Mouse (Mus musculus): ENCODE measurements around the gene Olfr201. TPM values are rescaled to one million over a fixed set of nuclear protein-coding genes. Genes with fewer than 3 reads are reported as not detected.
"Not testable (repeated sequence)": the region's sequence is repeated elsewhere in the genome, so short reads cannot be mapped to it uniquely, and the experiment has no call there.

Gene Olfr201
- polyA plus RNA-seq (2014; fragmentation: Nextera tagmentation; extraction: Ambion mirVana): not detected in 2 replicates

GRCm38 (mm10) chr16:59272532-59272931, at the start of gene Olfr201:
Olfr201 (minus strand) TSS chr16:59272632.
- ATAC-seq (ENCODE audit: low FRiP score, low TSS enrichment); H3K9ac ChIP-seq (replicated peaks; ENCODE audit: low read length); H3K4me1 ChIP-seq (ENCODE audit: control insufficient read depth, insufficient read depth, low read length); H3K9me3 ChIP-seq (ENCODE audit: control insufficient read depth, low read length); DNase-seq; H3K4me2 ChIP-seq (ENCODE audit: low read length); H3K27ac ChIP-seq (replicated peaks; ENCODE audit: low read depth, low read length); H3K36me3 ChIP-seq (ENCODE audit: control insufficient read depth, insufficient read depth, low read length); H3K27me3 ChIP-seq (ENCODE audit: control insufficient read depth, insufficient read depth, low read length); H3K4me3 ChIP-seq (replicated peaks; ENCODE audit: low read depth, low read length): not testable (repeated sequence)
- WGBS: 87% methylated on average over 4 of the region's 4 CpGs

DNA sequence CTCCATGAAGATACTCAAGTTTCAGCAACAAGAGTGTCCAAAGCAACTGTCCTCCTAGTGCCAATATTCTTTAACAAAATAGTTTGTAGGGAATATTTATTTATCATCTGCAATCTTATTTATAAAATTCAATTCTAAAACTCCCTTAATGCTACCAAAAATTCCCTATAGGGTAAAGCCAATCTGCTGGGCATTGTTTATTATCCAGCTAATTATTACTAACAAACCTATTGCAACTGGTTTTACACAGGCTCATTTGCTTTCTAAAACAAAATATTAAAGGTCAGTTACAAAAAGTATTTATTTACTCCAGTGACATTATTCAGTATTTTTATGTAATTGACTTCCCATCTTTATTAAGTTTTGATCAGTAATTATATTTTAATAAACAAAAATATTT, 45.7 kb upstream of the Olfr201 start, which contains the start of gene Olfr204:
Gene Olfr204 (minus strand): TSS at position 101 of the 400 bp plus-strand sequence.
- no peaks in the 10 kb centered on the region for H3K36me3 ChIP-seq (ENCODE audit: control insufficient read depth, insufficient read depth, low read length)
- ATAC-seq (ENCODE audit: low FRiP score, low TSS enrichment): no peak
- no peaks in the 10 kb centered on the region for H3K9me3 ChIP-seq (ENCODE audit: control insufficient read depth, low read length)
- no peak within 1 kb of the TSS for H3K27ac ChIP-seq (replicated peaks; ENCODE audit: low read depth, low read length)
- H3K9ac ChIP-seq (replicated peaks; ENCODE audit: low read length): no peak within 1 kb of the TSS
- H3K4me1 ChIP-seq (ENCODE audit: control insufficient read depth, insufficient read depth, low read length): no peaks in the 10 kb centered on the region
- no peak within 1 kb of the TSS for H3K4me2 ChIP-seq (ENCODE audit: low read length)
- H3K4me3 ChIP-seq (replicated peaks; ENCODE audit: low read depth, low read length): no peak within 1 kb of the TSS
- no peak for DNase-seq
- H3K27me3 ChIP-seq (ENCODE audit: control insufficient read depth, insufficient read depth, low read length): no peaks in the 10 kb centered on the region

DNA sequence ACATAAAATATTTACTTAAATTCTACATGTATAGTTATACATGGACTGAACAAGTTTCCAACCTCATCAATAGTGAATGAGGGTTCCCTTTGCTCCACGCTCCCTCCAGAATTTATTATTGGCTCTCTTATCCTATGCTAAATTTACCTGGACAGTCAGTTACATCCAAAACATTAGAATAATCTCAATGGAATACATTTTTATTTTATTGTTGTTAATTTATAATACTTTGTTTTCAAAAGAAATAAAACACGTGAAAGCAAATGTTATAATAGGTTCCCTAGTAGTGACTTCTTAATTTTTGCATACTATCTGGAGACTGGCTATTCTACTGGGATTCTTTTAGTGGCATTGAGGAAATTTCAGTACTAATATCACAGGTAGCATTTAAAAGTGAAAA, 26.1 kb upstream of the Olfr201 start, which contains the start of gene Olfr203:
Gene Olfr203 (plus strand): TSS at position 301 of the 400 bp plus-strand sequence.
- H3K9me3 ChIP-seq (ENCODE audit: control insufficient read depth, low read length): no peaks in the 10 kb centered on the region
- H3K27ac ChIP-seq (replicated peaks; ENCODE audit: low read depth, low read length): no peak within 1 kb of the TSS
- no peak within 1 kb of the TSS for H3K4me3 ChIP-seq (replicated peaks; ENCODE audit: low read depth, low read length)
- no peaks in the 10 kb centered on the region for H3K4me1 ChIP-seq (ENCODE audit: control insufficient read depth, insufficient read depth, low read length)
- no peak within 1 kb of the TSS for H3K4me2 ChIP-seq (ENCODE audit: low read length)
- WGBS: 88% methylated on average over 2 of the region's 2 CpGs
- H3K27me3 ChIP-seq (ENCODE audit: control insufficient read depth, insufficient read depth, low read length): no peaks in the 10 kb centered on the region
- DNase-seq (no peak), ATAC-seq (ENCODE audit: low FRiP score, low TSS enrichment) (no peak)
- no peaks in the 10 kb centered on the region for H3K36me3 ChIP-seq (ENCODE audit: control insufficient read depth, insufficient read depth, low read length)
- no peak within 1 kb of the TSS for H3K9ac ChIP-seq (replicated peaks; ENCODE audit: low read length)

- not testable (repeated sequence) for H3K9me3 ChIP-seq (ENCODE audit: control insufficient read depth, low read length); ATAC-seq (ENCODE audit: low FRiP score, low TSS enrichment); H3K36me3 ChIP-seq (ENCODE audit: control insufficient read depth, insufficient read depth, low read length); H3K9ac ChIP-seq (replicated peaks; ENCODE audit: low read length); H3K27ac ChIP-seq (replicated peaks; ENCODE audit: low read depth, low read length); H3K27me3 ChIP-seq (ENCODE audit: control insufficient read depth, insufficient read depth, low read length); H3K4me3 ChIP-seq (replicated peaks; ENCODE audit: low read depth, low read length); H3K4me2 ChIP-seq (ENCODE audit: low read length); H3K4me1 ChIP-seq (ENCODE audit: control insufficient read depth, insufficient read depth, low read length); DNase-seq
- 89% methylated on average over 9 of the region's 9 CpGs for WGBS
These were observed 15.1 kb upstream of the Olfr201 start for GRCm38 (mm10) chr16:59287576-59287975.

GRCm38 (mm10) chr16:59286693-59287092, 14.3 kb upstream of the Olfr201 start, which contains the start of gene Olfr202:
Olfr202 (minus strand) TSS chr16:59286793.
- DNase-seq: no peak
- Histone ChIP-seq H3K4me3 (replicated peaks; ENCODE audit: low read depth, low read length) (no peak within 1 kb of the TSS), H3K9ac (replicated peaks; ENCODE audit: low read length) (no peak within 1 kb of the TSS), H3K27ac (replicated peaks; ENCODE audit: low read depth, low read length) (no peak within 1 kb of the TSS), H3K36me3 (ENCODE audit: control insufficient read depth, insufficient read depth, low read length) (no peaks in the 10 kb centered on the region), H3K4me1 (ENCODE audit: control insufficient read depth, insufficient read depth, low read length) (no peaks in the 10 kb centered on the region), H3K27me3 (ENCODE audit: control insufficient read depth, insufficient read depth, low read length) (no peaks in the 10 kb centered on the region), H3K4me2 (ENCODE audit: low read length) (no peak within 1 kb of the TSS), H3K9me3 (ENCODE audit: control insufficient read depth, low read length) (no peaks in the 10 kb centered on the region)
- no peak for ATAC-seq (ENCODE audit: low FRiP score, low TSS enrichment)
- WGBS: 90% methylated on average over 1 of the region's 1 CpGs

GRCm38 (mm10) chr16:59283476-59283875, 11.0 kb upstream of the Olfr201 start:
- Histone ChIP-seq H3K4me1 (ENCODE audit: control insufficient read depth, insufficient read depth, low read length) (no peaks in the 10 kb centered on the region), H3K4me3 (replicated peaks; ENCODE audit: low read depth, low read length) (no peak overlapping the region), H3K9ac (replicated peaks; ENCODE audit: low read length) (no peak overlapping the region), H3K27ac (replicated peaks; ENCODE audit: low read depth, low read length) (no peak overlapping the region), H3K27me3 (ENCODE audit: control insufficient read depth, insufficient read depth, low read length) (no peaks in the 10 kb centered on the region), H3K4me2 (ENCODE audit: low read length) (no peak overlapping the region), H3K36me3 (ENCODE audit: control insufficient read depth, insufficient read depth, low read length) (no peaks in the 10 kb centered on the region), H3K9me3 (ENCODE audit: control insufficient read depth, low read length) (no peaks in the 10 kb centered on the region)
- 81% methylated on average over 1 of the region's 1 CpGs for WGBS
- ATAC-seq (ENCODE audit: low FRiP score, low TSS enrichment) (no peak), DNase-seq (no peak)

DNA sequence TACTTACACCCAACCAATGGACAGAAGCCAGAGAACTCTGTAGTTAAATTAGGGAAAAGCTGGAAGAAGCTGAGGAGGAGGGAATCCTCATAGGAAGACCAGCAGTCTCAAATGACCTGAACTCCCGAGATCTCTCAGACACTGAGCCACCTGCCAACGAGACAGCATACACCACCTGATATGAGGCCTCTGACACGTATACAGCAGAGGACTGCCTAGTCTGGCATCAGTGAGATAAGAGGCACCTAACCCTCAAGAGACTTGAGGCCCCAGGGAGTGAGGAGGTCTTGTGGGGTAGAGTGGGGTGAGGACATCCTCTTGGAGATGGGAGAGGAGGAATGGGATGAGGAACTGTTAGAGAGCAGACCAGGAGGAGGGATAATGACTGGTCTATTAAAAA, 8.1 kb upstream of the Olfr201 start:
- Histone ChIP-seq H3K4me3 (replicated peaks; ENCODE audit: low read depth, low read length) (no peak overlapping the region), H3K9me3 (ENCODE audit: control insufficient read depth, low read length) (no peaks in the 10 kb centered on the region), H3K4me2 (ENCODE audit: low read length) (no peak overlapping the region), H3K27ac (replicated peaks; ENCODE audit: low read depth, low read length) (no peak overlapping the region), H3K27me3 (ENCODE audit: control insufficient read depth, insufficient read depth, low read length) (no peaks in the 10 kb centered on the region), H3K4me1 (ENCODE audit: control insufficient read depth, insufficient read depth, low read length) (no peaks in the 10 kb centered on the region), H3K36me3 (ENCODE audit: control insufficient read depth, insufficient read depth, low read length) (no peaks in the 10 kb centered on the region), H3K9ac (replicated peaks; ENCODE audit: low read length) (no peak overlapping the region)
- DNase-seq: no peak
- WGBS: 81% methylated on average over 3 of the region's 3 CpGs
- ATAC-seq (ENCODE audit: low FRiP score, low TSS enrichment): no peak

DNA sequence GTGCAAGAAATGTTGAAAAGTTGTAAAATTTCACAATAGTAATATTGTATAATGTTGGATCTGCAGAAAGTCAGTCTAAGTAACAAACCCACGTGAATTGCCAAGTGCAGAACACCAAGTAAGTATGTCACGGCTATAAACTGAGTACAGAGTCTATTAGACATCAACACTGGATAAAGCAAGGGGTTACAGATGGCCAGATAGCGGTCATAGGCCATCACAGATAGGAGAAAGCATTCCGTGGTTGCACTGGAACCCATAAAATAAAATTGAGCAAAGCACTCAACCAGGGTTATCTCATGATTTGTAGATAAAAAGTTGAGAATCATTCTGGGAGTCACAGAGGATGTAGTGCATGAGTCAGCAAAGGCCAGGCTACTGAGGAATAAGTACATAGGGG, 3.3 kb downstream of the Olfr201 start:
- not testable (repeated sequence) for H3K9ac ChIP-seq (replicated peaks; ENCODE audit: low read length); H3K9me3 ChIP-seq (ENCODE audit: control insufficient read depth, low read length); H3K27me3 ChIP-seq (ENCODE audit: control insufficient read depth, insufficient read depth, low read length); H3K27ac ChIP-seq (replicated peaks; ENCODE audit: low read depth, low read length); H3K4me2 ChIP-seq (ENCODE audit: low read length); H3K36me3 ChIP-seq (ENCODE audit: control insufficient read depth, insufficient read depth, low read length); H3K4me3 ChIP-seq (replicated peaks; ENCODE audit: low read depth, low read length); H3K4me1 ChIP-seq (ENCODE audit: control insufficient read depth, insufficient read depth, low read length); DNase-seq; ATAC-seq (ENCODE audit: low FRiP score, low TSS enrichment)
- 84% methylated on average over 4 of the region's 4 CpGs for WGBS

DNA sequence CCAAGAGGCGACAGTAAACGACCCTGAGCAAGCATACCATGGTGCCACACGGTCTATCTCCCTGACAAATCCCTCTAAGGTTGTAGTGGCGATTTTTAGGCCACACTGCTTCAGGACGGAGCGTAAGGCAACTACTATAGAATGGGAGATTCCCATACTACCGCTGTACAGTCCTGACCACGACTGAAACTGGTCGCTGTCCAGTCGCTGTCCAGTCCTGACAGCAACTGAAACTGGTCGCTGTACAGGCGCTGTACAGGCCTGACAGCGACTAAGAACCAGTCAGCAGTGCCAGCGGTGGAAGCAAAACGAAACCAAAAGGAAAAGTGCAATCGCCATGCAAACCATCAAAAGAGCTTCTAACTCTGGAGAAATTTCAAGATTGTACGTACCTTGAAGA, 22.7 kb downstream of the Olfr201 start:
- Histone ChIP-seq H3K27me3 (ENCODE audit: control insufficient read depth, insufficient read depth, low read length) (no peaks in the 10 kb centered on the region), H3K27ac (replicated peaks; ENCODE audit: low read depth, low read length) (no peak overlapping the region), H3K4me3 (replicated peaks; ENCODE audit: low read depth, low read length) (no peak overlapping the region), H3K9ac (replicated peaks; ENCODE audit: low read length) (no peak overlapping the region), H3K4me2 (ENCODE audit: low read length) (no peak overlapping the region), H3K9me3 (ENCODE audit: control insufficient read depth, low read length) (no peaks in the 10 kb centered on the region), H3K4me1 (ENCODE audit: control insufficient read depth, insufficient read depth, low read length) (no peaks in the 10 kb centered on the region), H3K36me3 (ENCODE audit: control insufficient read depth, insufficient read depth, low read length) (no peaks in the 10 kb centered on the region)
- 88% methylated on average over 17 of the region's 17 CpGs for WGBS
- ATAC-seq (ENCODE audit: low FRiP score, low TSS enrichment): no peak
- DNase-seq: no peak
